Mouse (Mus musculus) olfactory bulb, adult 2 months (tissue): Measurements from ENCODE around the gene Kcnd1.
A peak's percentile ranks its signal among the peaks of the same experiment; 100 is the strongest.

ENCODE experiments used
- CTCF ChIP-seq: fragments of 200-500 bp; IDR thresholded peaks from 2 replicates; pipeline ENCODE4 v1.5.1; 2012; ENCODE audit warnings: low read depth, mild to moderate bottlenecking, low read length, moderate library complexity; ENCODE audit not compliant: insufficient read depth
- POLR2A ChIP-seq: fragments of 200-500 bp; IDR thresholded peaks from 2 replicates; pipeline ENCODE4 v1.6.1; 2012; ENCODE audit warnings: mild to moderate bottlenecking, low read depth, low read length, moderate library complexity; ENCODE audit not compliant: insufficient read depth

DNA sequence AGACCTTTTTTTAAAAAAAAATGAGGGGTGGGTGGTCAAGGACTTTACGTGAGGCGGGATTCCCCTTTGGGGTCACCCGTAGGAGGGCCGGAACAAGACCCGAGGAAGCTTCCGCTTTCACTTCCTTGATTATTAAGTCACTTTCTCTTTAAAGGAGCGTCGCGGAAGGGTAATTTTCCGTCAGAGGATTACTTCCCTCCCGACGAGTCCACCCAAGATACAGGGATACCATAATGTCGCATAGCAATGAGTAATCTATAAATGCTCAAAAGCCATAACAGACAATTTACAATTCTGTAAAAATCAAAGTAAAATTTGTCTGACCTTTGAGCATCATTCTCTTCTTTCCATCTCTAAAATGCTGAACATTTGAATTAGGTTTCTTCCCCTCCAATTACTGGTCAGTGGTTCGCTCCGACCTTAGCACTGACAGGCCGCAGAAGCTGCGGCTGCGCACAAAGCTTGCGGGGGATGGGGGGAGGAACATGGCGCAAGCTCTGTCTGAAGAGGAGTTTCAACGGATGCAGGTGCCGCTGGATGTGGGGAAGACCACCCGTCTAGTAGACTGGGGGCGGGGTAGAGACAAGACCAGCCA, 32.5 kb upstream of the Kcnd1 start, which contains the start of gene Gripap1:
- TF ChIP-seq CTCF (no peak), POLR2A (peak; percentile 22; the same call in 1 of the 2 replicates)
